Mouse (Mus musculus): ENCODE measurements around the gene Slc25a28. TPM values are rescaled to one million over a fixed set of nuclear protein-coding genes. Genes with fewer than 3 reads are reported as not detected.

The Slc25a28 gene
- polyA plus RNA-seq, 1 experiment from 2014 or later = 15.1 TPM

DNA sequence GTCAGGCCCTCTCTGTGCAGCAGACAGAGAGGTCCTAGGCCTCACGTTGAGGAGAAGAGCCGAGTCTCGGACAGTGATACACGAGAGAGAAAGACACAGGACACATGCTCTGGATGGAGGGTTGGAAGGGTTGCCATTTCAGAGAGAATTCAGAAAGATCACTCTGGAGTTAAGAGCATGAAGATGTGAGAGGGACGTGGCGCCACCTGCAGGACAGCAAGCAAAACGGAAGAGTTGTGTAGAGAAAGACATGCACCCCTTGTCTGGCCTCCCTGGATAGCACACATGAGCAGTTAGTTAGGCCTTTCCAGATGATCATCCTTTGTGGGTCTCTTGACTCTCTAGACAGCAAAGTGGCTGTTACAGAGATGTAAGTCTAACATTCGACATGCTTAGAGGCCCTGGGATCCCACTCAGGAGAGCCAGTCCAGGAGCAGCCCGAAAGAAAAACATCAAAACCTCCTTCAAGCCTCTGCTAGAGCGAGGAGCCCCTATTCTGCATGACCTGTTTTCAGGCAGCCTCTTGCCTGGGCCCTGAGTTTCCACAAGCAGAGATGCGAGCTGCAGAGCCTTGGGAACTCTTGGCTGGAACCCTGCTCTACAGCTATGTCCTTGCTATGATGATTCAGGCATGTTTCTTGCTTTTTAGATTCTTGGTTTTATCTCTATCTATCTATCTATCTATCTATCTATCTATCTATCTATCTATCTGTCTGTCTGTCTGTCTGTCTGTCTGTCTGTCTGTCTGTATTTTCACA is 18.8 kb downstream of the Slc25a28 start:
- 41% methylated on average over 11 of the region's 11 CpGs for WGBS
- no peak overlapping the region for H3K4me3 ChIP-seq
- no peak overlapping the region for H3K9ac ChIP-seq
- ATAC-seq (ENCODE audit: low FRiP score) = no peak
- H3K27ac ChIP-seq = no peak overlapping the region
- H3K36me3 ChIP-seq = no peaks in the 10 kb centered on the region
- no peaks in the 10 kb centered on the region for H3K4me1 ChIP-seq (replicated peaks)
- H3K9me3 ChIP-seq = no peaks in the 10 kb centered on the region
- no peak overlapping the region for H3K4me2 ChIP-seq
- 0 out of 2 replicates have a peak, but pooled peaks cover 3% of the 10 kb centered on the region for H3K27me3 ChIP-seq

DNA sequence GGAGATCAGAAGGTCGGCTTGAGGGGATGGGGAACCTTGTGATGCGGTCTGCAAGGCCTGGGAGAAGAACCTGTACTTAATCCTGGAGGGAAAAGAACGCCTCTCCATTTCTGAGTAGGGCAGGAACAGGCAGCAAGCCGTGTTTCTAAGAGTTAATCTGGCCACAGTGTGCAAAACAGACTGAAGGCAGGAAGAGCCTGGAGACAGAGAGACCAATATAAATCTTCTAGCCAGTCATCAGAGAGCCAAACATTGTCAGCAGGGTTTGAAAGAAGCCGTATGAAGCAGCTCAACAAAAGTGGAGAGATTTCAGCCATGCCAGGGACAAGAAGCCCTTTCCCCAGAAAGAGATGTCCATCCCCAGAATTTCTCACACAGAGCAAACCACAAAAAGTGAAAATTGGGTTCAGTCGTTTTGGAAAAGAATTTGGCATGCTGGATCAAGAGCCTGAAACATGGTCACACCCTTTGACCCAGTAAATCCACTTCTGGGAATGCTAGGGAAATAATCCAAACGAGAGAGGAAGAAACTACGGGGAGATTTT is 23.4 kb downstream of the Slc25a28 start:
- H3K36me3 ChIP-seq = no peaks in the 10 kb centered on the region
- H3K4me2 ChIP-seq = no peak overlapping the region
- H3K27me3 ChIP-seq = 0 out of 2 replicates have a peak, but pooled peaks cover 3% of the 10 kb centered on the region
- H3K27ac ChIP-seq = no peak overlapping the region
- H3K9me3 ChIP-seq = no peaks in the 10 kb centered on the region
- no peak overlapping the region; the same call in 1 of the 2 replicates for H3K9ac ChIP-seq
- WGBS = 73% methylated on average over 8 of the region's 8 CpGs
- no peaks in the 10 kb centered on the region for H3K4me1 ChIP-seq (replicated peaks)
- no peak overlapping the region for H3K4me3 ChIP-seq
- ATAC-seq (ENCODE audit: low FRiP score) = no peak

DNA sequence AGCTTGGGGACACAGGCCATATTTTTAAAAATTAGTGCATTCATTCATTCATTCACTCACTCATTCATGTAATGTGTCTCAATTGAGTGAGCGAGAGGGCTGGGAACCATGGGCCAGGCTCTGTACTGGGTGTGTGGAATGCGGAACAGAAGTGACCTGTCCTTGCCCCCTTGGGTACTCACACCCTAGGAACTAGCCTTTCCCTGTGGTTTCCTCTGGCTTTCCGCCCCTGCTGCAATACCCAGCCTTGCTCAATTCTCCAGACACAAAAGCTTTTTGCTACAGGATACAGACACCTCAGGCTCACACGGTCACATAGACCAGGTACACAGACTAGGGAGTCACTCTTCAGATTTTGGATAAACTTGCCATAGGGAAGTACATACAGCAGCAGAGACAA is 26.3 kb downstream of the Slc25a28 start:
- H3K27me3 ChIP-seq = 0 out of 2 replicates have a peak, but pooled peaks cover 3% of the 10 kb centered on the region
- H3K36me3 ChIP-seq = no peaks in the 10 kb centered on the region
- ATAC-seq (ENCODE audit: low FRiP score) = no peak
- H3K9me3 ChIP-seq = no peaks in the 10 kb centered on the region
- no peak overlapping the region for H3K4me3 ChIP-seq
- no peak overlapping the region for H3K9ac ChIP-seq
- WGBS = 94% methylated on average over 4 of the region's 4 CpGs
- H3K27ac ChIP-seq = no peak overlapping the region
- no peaks in the 10 kb centered on the region for H3K4me1 ChIP-seq (replicated peaks)
- no peak overlapping the region for H3K4me2 ChIP-seq

DNA sequence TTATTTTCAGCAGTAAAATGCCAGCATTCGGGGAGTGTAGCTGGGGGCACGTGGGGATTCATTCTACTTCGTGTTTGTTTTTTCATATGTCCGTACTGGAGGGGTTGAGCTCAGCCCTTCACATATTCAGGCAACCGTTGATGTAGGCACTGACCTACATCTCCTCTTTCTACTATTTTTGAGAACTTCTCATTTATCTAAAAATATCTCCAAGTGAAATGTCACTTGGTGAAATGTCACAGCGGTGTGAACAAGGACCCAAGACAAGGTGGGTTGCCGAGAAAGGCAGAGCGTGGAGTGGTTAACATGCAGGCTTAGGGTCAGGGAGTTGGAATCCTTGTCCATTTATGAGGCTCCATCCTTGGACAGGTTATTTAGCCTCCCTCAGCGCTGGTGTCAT is 27.4 kb downstream of the Slc25a28 start:
- no peak for ATAC-seq (ENCODE audit: low FRiP score)
- Histone ChIP-seq H3K9ac (no peak overlapping the region), H3K27me3 (0 out of 2 replicates have a peak, but pooled peaks cover 3% of the 10 kb centered on the region), H3K4me1 (replicated peaks) (no peaks in the 10 kb centered on the region), H3K27ac (no peak overlapping the region), H3K36me3 (no peaks in the 10 kb centered on the region), H3K9me3 (no peaks in the 10 kb centered on the region), H3K4me3 (no peak overlapping the region), H3K4me2 (no peak overlapping the region)
- 89% methylated on average over 9 of the region's 9 CpGs for WGBS

DNA sequence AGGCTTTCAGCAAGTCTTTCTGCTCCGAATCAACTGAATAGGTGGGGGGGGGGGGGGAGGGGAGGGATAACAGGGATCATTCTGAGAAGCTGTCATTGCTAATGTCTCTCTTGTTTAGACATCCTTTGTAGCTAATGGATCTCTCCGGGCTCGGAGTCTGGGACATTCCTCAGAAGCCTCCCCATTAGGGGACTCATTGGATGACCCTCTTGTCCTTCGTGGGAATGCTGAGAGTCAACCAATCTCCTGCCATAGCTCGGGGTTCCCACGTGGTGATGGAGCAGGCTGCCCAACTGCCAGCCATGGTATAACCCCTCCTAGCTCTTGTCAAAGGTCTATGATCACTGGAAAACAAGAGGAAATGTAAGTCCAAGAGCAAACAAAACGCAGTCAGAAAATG is 27.8 kb downstream of the Slc25a28 start:
- H3K9ac ChIP-seq = no peak overlapping the region
- H3K4me1 ChIP-seq (replicated peaks) = no peaks in the 10 kb centered on the region
- 0 out of 2 replicates have a peak, but pooled peaks cover 3% of the 10 kb centered on the region for H3K27me3 ChIP-seq
- H3K9me3 ChIP-seq = no peaks in the 10 kb centered on the region
- no peak for ATAC-seq (ENCODE audit: low FRiP score)
- no peak overlapping the region for H3K27ac ChIP-seq
- H3K4me2 ChIP-seq = no peak overlapping the region
- H3K4me3 ChIP-seq = no peak overlapping the region
- WGBS = 58% methylated on average over 7 of the region's 7 CpGs
- H3K36me3 ChIP-seq = no peaks in the 10 kb centered on the region

DNA sequence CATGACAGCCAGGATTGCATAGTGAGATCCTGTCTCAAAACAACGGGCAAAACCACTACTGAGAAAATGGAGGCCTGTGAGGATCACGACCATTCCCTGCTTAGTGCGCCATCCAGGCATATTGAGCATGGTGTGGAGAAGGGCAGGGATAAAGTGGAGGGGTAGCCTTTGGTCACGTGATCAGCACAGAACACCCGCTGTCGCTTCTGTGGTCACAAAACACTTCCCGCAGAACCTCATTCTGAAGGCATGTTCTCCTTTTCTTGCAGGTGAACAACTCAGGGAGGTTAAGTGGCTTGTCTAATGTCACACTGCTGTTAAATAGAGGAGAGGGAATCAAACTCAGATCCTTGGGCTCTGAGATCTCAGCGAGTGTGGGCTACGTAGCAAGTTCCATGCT is 29.2 kb downstream of the Slc25a28 start:
- no peak for ATAC-seq (ENCODE audit: low FRiP score)
- H3K4me1 ChIP-seq (replicated peaks) = no peaks in the 10 kb centered on the region

DNA sequence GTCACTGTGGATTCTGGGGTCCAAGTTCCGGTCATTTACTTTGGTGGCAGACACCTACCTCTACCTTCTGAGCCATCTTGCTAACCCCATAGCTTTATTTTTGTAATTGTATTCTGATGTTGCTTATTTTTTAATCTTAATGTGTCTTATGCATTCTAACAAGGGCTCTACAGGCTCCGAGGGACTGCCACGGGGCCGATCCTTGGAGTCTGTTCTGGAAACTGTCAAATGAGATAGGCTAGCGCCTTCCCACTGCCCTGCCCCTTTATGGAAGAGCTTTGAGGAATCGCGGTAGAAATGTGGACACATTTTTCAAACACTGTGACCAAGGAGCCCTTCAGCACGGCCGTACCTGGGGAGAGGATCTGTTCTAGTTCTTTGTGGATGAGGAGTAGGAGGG is 31.8 kb downstream of the Slc25a28 start:
- 87% methylated on average over 9 of the region's 9 CpGs for WGBS
- Histone ChIP-seq H3K9me3 (no peaks in the 10 kb centered on the region), H3K27me3 (no peaks in the 10 kb centered on the region), H3K9ac (no peak overlapping the region), H3K4me3 (no peak overlapping the region), H3K4me1 (replicated peaks) (no peaks in the 10 kb centered on the region), H3K4me2 (no peak overlapping the region), H3K36me3 (no peaks in the 10 kb centered on the region), H3K27ac (no peak overlapping the region)
- ATAC-seq (ENCODE audit: low FRiP score) = no peak

More for the DNA sequence above, 29.2 kb downstream of the Slc25a28 start:
- Histone ChIP-seq H3K4me3 (no peak overlapping the region), H3K9me3 (no peaks in the 10 kb centered on the region), H3K4me2 (no peak overlapping the region), H3K36me3 (no peaks in the 10 kb centered on the region), H3K9ac (no peak overlapping the region), H3K27ac (no peak overlapping the region), H3K27me3 (no peaks in the 10 kb centered on the region)
- 90% methylated on average over 9 of the region's 9 CpGs for WGBS

DNA sequence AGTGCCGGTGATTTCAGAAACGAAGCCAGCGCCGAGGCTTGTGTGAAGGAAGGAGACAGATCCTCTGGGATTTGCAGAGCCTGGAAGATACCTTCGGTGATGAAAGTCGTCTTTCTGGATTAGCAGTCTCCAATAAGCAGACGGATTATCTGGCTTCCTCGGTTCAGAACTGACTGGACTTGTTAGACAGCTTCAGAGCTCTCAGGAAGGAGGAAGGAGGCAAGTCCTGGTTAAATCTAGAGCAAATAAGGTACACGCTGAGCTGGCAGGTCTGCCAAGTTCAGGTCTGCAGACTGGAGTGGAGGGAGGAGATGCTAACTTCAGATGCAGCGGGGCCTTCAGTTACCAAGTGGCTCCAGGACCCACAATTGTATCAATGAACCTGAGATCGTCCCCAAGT is 32.8 kb downstream of the Slc25a28 start:
- no peak for ATAC-seq (ENCODE audit: low FRiP score)
- 77% methylated on average over 11 of the region's 11 CpGs for WGBS
- Histone ChIP-seq H3K36me3 (no peaks in the 10 kb centered on the region), H3K9me3 (no peaks in the 10 kb centered on the region), H3K4me3 (no peak overlapping the region), H3K4me2 (no peak overlapping the region), H3K9ac (no peak overlapping the region), H3K4me1 (replicated peaks) (no peaks in the 10 kb centered on the region), H3K27me3 (no peaks in the 10 kb centered on the region), H3K27ac (no peak overlapping the region)

DNA sequence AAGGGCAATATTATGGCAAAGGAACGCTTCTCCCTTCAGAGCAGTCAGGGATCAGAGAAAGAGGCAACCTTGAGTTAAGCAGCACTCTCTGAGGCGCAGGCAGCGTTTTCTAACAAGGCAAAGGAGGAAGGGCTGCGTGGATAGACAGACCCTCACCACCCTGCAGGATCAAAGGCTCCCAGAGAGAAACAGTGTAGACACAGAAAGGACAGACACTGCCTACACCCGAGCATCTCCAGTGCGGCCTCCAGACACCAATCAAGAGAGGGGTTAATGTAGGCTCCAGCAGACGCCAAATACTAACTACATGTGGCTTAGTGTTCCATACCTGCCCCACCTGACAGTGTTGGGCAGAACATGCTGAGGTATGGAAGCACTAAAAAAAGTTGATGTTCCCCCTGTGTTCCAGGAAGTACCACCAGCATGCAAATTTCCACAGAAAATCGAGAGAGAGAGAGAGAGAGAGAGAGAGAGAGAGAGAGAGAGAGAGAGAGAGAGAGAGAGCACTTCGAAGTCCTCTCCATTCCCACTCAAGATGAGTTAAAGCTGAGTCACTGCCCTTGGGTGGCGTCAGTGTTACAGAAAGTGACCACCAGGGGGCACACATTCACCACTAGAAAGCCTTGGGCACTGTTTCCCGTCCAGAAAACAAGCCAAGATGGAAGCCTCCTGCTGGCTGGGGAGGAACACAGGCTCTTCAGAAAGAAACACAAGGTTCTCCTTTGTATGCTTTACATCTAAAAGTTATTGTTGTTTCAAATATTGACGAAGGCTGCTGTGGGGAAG is 44.0 kb downstream of the Slc25a28 start:
- peaks cover 9% of the 10 kb centered on the region; the same call in 1 of the 2 replicates for H3K27me3 ChIP-seq
- H3K36me3 ChIP-seq = no peaks in the 10 kb centered on the region
- no peak overlapping the region for H3K9ac ChIP-seq
- 32% methylated on average over 12 of the region's 12 CpGs for WGBS
- no peak overlapping the region for H3K4me3 ChIP-seq
- no peaks in the 10 kb centered on the region for H3K9me3 ChIP-seq
- H3K27ac ChIP-seq = no peak overlapping the region
- ATAC-seq (ENCODE audit: low FRiP score) = no peak
- H3K4me2 ChIP-seq = no peak overlapping the region
- peaks cover 10% of the 10 kb centered on the region for H3K4me1 ChIP-seq (replicated peaks)

DNA sequence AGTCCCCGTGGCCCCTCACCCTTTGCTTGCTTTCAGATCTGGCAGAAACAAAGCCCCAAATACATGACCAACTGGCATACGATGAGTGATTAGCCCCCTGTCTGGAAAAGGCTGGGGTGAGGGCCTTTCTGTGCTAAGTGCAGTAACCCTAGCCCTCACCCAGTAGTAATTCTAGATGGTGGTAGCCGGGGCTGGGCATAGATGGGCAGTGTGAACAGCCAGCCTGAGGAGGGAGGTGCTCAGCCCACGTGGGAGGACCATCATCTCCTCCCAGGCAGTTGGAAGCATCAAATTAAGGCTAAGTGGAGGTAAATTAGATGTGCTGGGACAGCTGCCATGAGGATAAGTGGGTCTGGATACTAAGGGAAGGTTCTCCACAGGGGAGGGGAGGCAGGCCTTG is 45.6 kb downstream of the Slc25a28 start:
- Histone ChIP-seq H3K4me3 (no peak overlapping the region), H3K4me2 (no peak overlapping the region), H3K27me3 (peaks cover 16% of the 10 kb centered on the region), H3K36me3 (no peaks in the 10 kb centered on the region), H3K27ac (no peak overlapping the region), H3K9ac (no peak overlapping the region), H3K4me1 (replicated peaks) (peaks cover 10% of the 10 kb centered on the region), H3K9me3 (no peaks in the 10 kb centered on the region)
- 47% methylated on average over 4 of the region's 4 CpGs for WGBS
- ATAC-seq (ENCODE audit: low FRiP score) = no peak

DNA sequence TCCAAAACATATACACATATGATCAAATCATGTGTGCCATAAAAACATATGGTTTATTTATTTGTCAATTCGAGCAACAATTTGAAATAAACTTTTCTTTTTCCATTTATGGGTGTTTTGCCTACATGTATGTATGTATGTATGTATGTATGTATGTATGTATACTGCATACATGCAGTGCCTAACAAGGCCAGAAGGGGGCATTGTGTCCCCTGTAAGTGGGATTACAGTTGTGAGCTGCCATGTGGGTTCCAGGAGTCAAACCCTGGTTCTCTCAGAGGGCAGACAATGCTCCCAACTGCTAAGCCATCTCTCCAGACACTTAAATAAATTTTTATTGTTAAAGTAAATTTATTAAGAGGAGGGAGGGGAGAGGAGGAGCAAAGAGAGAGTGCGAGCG is 47.3 kb downstream of the Slc25a28 start:
- Histone ChIP-seq H3K9ac (no peak overlapping the region), H3K27me3 (peaks cover 33% of the 10 kb centered on the region), H3K4me3 (no peak overlapping the region), H3K27ac (no peak overlapping the region), H3K9me3 (no peaks in the 10 kb centered on the region), H3K36me3 (no peaks in the 10 kb centered on the region), H3K4me1 (replicated peaks) (peaks cover 10% of the 10 kb centered on the region), H3K4me2 (no peak overlapping the region)
- 94% methylated on average over 3 of the region's 3 CpGs for WGBS
- no peak for ATAC-seq (ENCODE audit: low FRiP score)

DNA sequence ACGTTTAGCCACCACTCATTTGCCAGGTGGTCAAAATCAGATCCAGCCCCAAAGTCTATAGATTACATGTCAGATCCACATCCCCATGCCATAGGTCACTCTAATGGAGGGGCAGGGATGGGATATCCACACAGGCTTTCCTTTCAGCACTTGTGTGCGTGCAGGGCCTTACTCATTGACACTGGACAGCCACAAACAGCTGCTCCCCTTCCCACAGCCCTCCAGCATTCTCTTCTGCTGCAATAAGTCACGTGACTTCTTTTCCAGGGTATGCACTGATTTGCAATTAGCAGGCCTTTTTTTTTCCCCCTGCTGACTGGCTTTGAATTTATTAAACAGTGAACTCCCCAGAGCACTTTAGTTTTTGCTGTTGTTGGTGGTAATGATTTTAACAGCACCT is 48.5 kb downstream of the Slc25a28 start:
- Histone ChIP-seq H3K36me3 (no peaks in the 10 kb centered on the region), H3K27me3 (peaks cover 45% of the 10 kb centered on the region), H3K4me3 (no peak overlapping the region), H3K27ac (no peak overlapping the region), H3K4me2 (no peak overlapping the region), H3K4me1 (replicated peaks) (peaks cover 10% of the 10 kb centered on the region), H3K9ac (no peak overlapping the region), H3K9me3 (no peaks in the 10 kb centered on the region)
- ATAC-seq (ENCODE audit: low FRiP score) = peak; percentile 61
- WGBS = 22% methylated on average over 3 of the region's 3 CpGs
